Comparison of ENCODE assay signal across 8 mouse cellular contexts in genomic region chr8:110996641-110997430, GRCm38 (mm10). TPM values are rescaled to one million over a fixed set of nuclear protein-coding genes. Genes with fewer than 3 reads are reported as not detected.
DNase-seq lines count a peak whose midpoint lies in the region; ATAC-seq and TF ChIP-seq lines count a peak whose summit lies in the region.

No protein-coding gene starts in this region.

- H3K4me1 ChIP-seq in limb, embryonic 14.5 days (ENCODE audit: control insufficient read depth, insufficient read depth, low read length), result peaks cover 8% of the 10 kb centered on the region

- peak overlapping the region; percentile 81 for H3K4me3 ChIP-seq in gastrocnemius, adult 2 months
- H3K4me3 ChIP-seq in C2C12 (ENCODE audit: insufficient read depth, poor library complexity, severe bottlenecking), result peak overlapping the region; percentile 93
- H3K4me3 ChIP-seq in limb, embryonic 14.5 days (replicated peaks; ENCODE audit: low read length), result peak overlapping the region; percentile 94

- intact Hi-C loops in gastrocnemius, adult 2 months (cut with DNase I), result no loop called here
- intact Hi-C loops in gastrocnemius, postnatal 36 days (cut with DNase I), result no loop called here

- DNase-seq in gastrocnemius, adult 2 months, result no peak
- DNase-seq in gastrocnemius, adult 8-10 months (ENCODE audit: low spot score in 2 of 2), result no peak
- DNase-seq in limb, embryonic 14.5 days (ENCODE audit: low spot score), result no peak
- DNase-seq in yolk sac, embryonic 10.5 days (ENCODE audit: low spot score), result peak; percentile 3
- DNase-seq in gastrocnemius, postnatal 36 days, result no peak
- DNase-seq in kidney, adult 9 months, result no peak

- H3K27me3 ChIP-seq in C2C12 (ENCODE audit: control insufficient read depth, insufficient read depth, insufficient read length), result no peaks in the 10 kb centered on the region
- H3K27me3 ChIP-seq in limb, embryonic 14.5 days (ENCODE audit: control insufficient read depth, insufficient read depth, low read length), result no peaks in the 10 kb centered on the region

- H3K27ac ChIP-seq in gastrocnemius, adult 2 months, result peak overlapping the region; percentile 91
- peak overlapping the region; percentile 79 for H3K27ac ChIP-seq in limb, embryonic 14.5 days (replicated peaks; ENCODE audit: low read depth, low read length)

- TF ChIP-seq CTCF in gastrocnemius, adult 2 months (IDR thresholded peaks at IDR 0.05), result no peak
- no peak for TF ChIP-seq CTCF in C2C12 (IDR thresholded peaks at IDR 0.05; ENCODE audit: control insufficient read depth, insufficient read depth, insufficient read length)

- H3K9ac ChIP-seq in limb, embryonic 14.5 days (ENCODE audit: low read depth, low read length, severe bottlenecking), result peak overlapping the region; percentile 85

- peak; percentile 39 for ATAC-seq in erythroblast, adult 5-6 weeks (replicated peaks; ENCODE audit: low FRiP score, poor library complexity, severe bottlenecking)
- no peak for ATAC-seq in limb, embryonic 14.5 days (ENCODE audit: low FRiP score, low read depth)

- H3K36me3 ChIP-seq in C2C12 (ENCODE audit: control insufficient read depth, insufficient read depth), result peaks cover 16% of the 10 kb centered on the region
- peaks cover 19% of the 10 kb centered on the region for H3K36me3 ChIP-seq in limb, embryonic 14.5 days (ENCODE audit: control insufficient read depth, insufficient read depth, low read length)

- 37% methylated on average over 16 of the region's 16 CpGs for WGBS in limb, embryonic 14.5 days

- H3K79me2 ChIP-seq in C2C12 (ENCODE audit: control insufficient read depth, insufficient read depth), result peaks cover 57% of the 10 kb centered on the region

- H3ac ChIP-seq in C2C12 (ENCODE audit: control insufficient read depth, insufficient read length, low read depth), result peak overlapping the region; percentile 80

- TF ChIP-seq POLR2A in limb, embryonic 14.5 days (IDR thresholded peaks at IDR 0.05; ENCODE audit: borderline replicate concordance, extremely low read depth, insufficient read depth, insufficient read length), result no peak

- peak overlapping the region; percentile 71 for H3K4me2 ChIP-seq in limb, embryonic 14.5 days (replicated peaks; ENCODE audit: low read depth, low read length, severe bottlenecking)

- peaks cover 37% of the 10 kb centered on the region for H3K79me3 ChIP-seq in C2C12 (ENCODE audit: low read depth)

- H3K9me3 ChIP-seq in limb, embryonic 14.5 days (ENCODE audit: control insufficient read depth, low read length), result no peaks in the 10 kb centered on the region

TF ChIP-seq in C2C12, 6 proteins besides CTCF, POLR2A, EP300 and RAD21:
- TF ChIP-seq USF1 (IDR thresholded peaks at IDR 0.05; ENCODE audit: low read depth) (no peak), CEBPB (IDR thresholded peaks at IDR 0.05; ENCODE audit: low read depth) (no peak), MYOD1 (IDR thresholded peaks at IDR 0.05; ENCODE audit: control insufficient read depth, insufficient read length, low read depth) (no peak), FOSL1 (IDR thresholded peaks at IDR 0.05; ENCODE audit: insufficient read depth, low read length, poor library complexity, severe bottlenecking) (no peak), MYOG (IDR thresholded peaks at IDR 0.05; ENCODE audit: control insufficient read depth, extremely low read depth, insufficient read length) (no peak)

RNA-seq across cellular contexts. Expression of gene Ddx19a, which starts 0.8 kb away (rescaled TPM):
- 10 to 100 TPM; 29.4 to 30.2 TPM for total RNA-seq in gastrocnemius, adult 2 months (2021)
- 10 to 100 TPM; 28.7 to 31.0 (median 29.5) TPM for total RNA-seq in gastrocnemius, adult 8-10 months (2022)
- 44.0 TPM for polyA plus RNA-seq in C2C12 (2012; fragmentation: generic; extraction: Trizol)
- total RNA-seq in erythroblast, adult 5-6 weeks (2015; ENCODE audit: low replicate concordance), result 13.1 and 31.6 TPM in 2 replicates
- 9.5 and 13.1 TPM in 2 replicates for total RNA-seq in erythroblast, adult 5-6 weeks (2017; ENCODE audit: low replicate concordance)
- 55.6 and 57.8 TPM in 2 replicates for polyA plus RNA-seq in limb, embryonic 14.5 days (2012; rRNA removed)
- polyA plus RNA-seq in limb, embryonic 14.5 days (2014; fragmentation: Nextera tagmentation; extraction: Ambion mirVana), result 18.0 and 19.5 TPM in 2 replicates
- total RNA-seq in gastrocnemius, postnatal 36 days (2021), result 10 to 100 TPM; 23.2 to 28.6 TPM

RNA-seq across cellular contexts. Expression of gene Ddx19b, which starts 34.7 kb away (rescaled TPM):
- 10 to 100 TPM; 11.4 to 13.0 TPM for total RNA-seq in gastrocnemius, adult 2 months (2021)
- total RNA-seq in gastrocnemius, adult 8-10 months (2022), result 10 to 100 TPM; 12.2 to 15.2 (median 13.7) TPM
- polyA plus RNA-seq in C2C12 (2012; fragmentation: generic; extraction: Trizol), result 5.6 TPM
- total RNA-seq in erythroblast, adult 5-6 weeks (2015; ENCODE audit: low replicate concordance), result 0.77 and 1.3 TPM in 2 replicates
- 2.5 and 3.2 TPM in 2 replicates for total RNA-seq in erythroblast, adult 5-6 weeks (2017; ENCODE audit: low replicate concordance)
- polyA plus RNA-seq in limb, embryonic 14.5 days (2012; rRNA removed), result 5.8 and 5.9 TPM in 2 replicates
- polyA plus RNA-seq in limb, embryonic 14.5 days (2014; fragmentation: Nextera tagmentation; extraction: Ambion mirVana), result 4.0 and 5.5 TPM in 2 replicates
- total RNA-seq in gastrocnemius, postnatal 36 days (2021), result 10 to 100 TPM; 11.0 to 12.2 TPM

RNA-seq across cellular contexts. Expression of gene Aars, which starts 36.1 kb away (rescaled TPM):
- 10 to 100 TPM; 50.5 to 54.2 TPM for total RNA-seq in gastrocnemius, adult 2 months (2021)
- 10 to 100 TPM; 41.3 to 51.9 (median 48.3) TPM for total RNA-seq in gastrocnemius, adult 8-10 months (2022)
- polyA plus RNA-seq in C2C12 (2012; fragmentation: generic; extraction: Trizol), result 152 TPM
- total RNA-seq in erythroblast, adult 5-6 weeks (2015; ENCODE audit: low replicate concordance), result 12.3 and 23.1 TPM in 2 replicates
- 35.3 and 49.5 TPM in 2 replicates for total RNA-seq in erythroblast, adult 5-6 weeks (2017; ENCODE audit: low replicate concordance)
- polyA plus RNA-seq in limb, embryonic 14.5 days (2012; rRNA removed), result 41.7 and 46.9 TPM in 2 replicates
- polyA plus RNA-seq in limb, embryonic 14.5 days (2014; fragmentation: Nextera tagmentation; extraction: Ambion mirVana), result 50.5 and 52.1 TPM in 2 replicates
- 10 to 100 TPM; 41.0 to 41.4 TPM for total RNA-seq in gastrocnemius, postnatal 36 days (2021)

RNA-seq across cellular contexts. Expression of gene Exosc6, which starts 59.3 kb away (rescaled TPM):
- total RNA-seq in gastrocnemius, adult 2 months (2021), result not detected
- not detected for total RNA-seq in gastrocnemius, adult 8-10 months (2022)
- 11.4 TPM for polyA plus RNA-seq in C2C12 (2012; fragmentation: generic; extraction: Trizol)
- 6.5 and 7.3 TPM in 2 replicates for total RNA-seq in erythroblast, adult 5-6 weeks (2015; ENCODE audit: low replicate concordance)
- not detected in 2 replicates for total RNA-seq in erythroblast, adult 5-6 weeks (2017; ENCODE audit: low replicate concordance)
- polyA plus RNA-seq in limb, embryonic 14.5 days (2012; rRNA removed), result 6.2 and 8.8 TPM in 2 replicates
- polyA plus RNA-seq in limb, embryonic 14.5 days (2014; fragmentation: Nextera tagmentation; extraction: Ambion mirVana), result 18.3 and 22.6 TPM in 2 replicates
- total RNA-seq in gastrocnemius, postnatal 36 days (2021), result not detected
